Mouse (Mus musculus) cerebellum, adult 8-10 months (tissue): ENCODE measurements around the gene Tgm1.

Source experiments
- DNase-seq: peaks from one replicate; pipeline ENCODE4 v3.0.0; 2022

Gene Tgm1

DNA sequence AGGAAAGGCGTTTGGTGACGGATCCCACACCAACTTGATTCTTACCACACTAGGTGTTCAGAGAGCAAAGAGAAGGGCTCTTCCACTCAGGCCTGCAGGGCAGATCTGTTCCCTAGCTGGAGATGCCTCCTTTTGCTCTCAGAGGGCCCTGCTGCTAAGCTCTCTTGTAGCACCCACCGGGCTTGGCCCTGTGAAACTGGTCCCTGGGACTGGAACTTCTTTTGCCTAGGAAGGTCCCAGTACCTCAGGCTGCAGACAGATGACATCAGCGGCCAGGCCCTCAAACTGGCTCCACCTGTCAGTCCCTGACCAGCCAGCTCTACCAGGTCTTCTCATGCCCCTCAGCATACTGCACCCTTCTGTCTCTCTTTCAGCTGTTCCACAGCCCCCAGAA lies at the start of gene Tgm1:
TSS of gene Tgm1 (minus strand) at position 198 of the 394 bp plus-strand sequence.
- no peak for DNase-seq

DNA sequence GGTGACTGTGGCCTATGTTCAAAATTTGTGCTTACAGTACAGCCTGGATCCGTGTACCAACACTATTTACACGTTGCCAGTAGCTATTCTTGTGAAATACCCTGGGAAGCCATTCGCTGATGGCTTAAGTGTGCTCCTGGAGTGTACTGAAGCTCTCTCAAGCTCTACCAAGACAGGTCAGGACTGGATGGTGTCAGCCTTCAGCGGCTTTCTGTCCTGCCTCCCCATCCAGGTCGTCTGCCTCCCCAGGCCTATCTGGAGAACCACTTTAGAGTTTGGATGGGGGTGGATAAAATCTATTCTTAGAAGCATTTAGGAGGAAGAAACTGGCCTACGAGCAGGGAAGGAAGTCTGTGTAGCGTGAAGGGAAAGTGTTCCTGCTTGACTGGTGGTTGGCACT lies 49.4 kb upstream of the Tgm1 start:
- DNase-seq, result no peak

DNA sequence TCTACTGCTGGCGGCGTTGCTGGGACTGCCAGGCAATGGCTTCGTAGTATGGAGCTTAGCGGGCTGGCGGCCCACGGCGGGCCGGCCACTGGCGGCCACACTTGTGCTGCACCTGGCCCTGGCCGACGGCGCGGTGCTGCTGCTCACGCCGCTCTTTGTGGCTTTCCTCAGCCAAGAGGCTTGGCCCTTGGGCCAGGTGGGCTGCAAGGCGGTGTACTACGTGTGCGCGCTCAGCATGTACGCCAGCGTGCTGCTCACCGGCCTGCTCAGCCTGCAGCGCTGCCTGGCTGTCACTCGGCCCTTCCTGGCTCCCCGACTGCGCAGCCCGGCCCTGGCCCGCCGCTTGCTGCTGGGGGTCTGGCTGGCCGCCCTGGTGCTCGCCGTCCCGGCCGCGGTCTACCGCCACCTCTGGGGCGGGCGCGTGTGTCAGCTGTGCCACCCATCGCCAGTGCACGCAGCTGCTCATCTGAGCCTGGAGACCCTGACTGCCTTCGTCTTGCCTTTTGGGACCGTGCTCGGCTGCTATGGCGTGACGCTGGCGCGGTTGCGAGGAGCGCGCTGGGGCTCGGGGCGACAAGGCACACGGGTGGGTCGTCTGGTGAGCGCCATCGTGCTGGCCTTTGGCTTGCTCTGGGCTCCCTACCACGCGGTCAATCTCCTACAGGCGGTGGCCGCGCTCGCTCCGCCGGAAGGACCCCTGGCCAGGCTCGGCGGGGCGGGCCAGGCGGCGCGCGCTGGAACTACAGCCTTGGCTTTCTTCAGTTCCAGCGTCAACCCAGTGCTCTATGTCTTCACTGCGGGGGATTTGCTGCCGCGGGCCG lies 48.5 kb upstream of the Tgm1 start:
- peak; percentile 43 for DNase-seq

DNA sequence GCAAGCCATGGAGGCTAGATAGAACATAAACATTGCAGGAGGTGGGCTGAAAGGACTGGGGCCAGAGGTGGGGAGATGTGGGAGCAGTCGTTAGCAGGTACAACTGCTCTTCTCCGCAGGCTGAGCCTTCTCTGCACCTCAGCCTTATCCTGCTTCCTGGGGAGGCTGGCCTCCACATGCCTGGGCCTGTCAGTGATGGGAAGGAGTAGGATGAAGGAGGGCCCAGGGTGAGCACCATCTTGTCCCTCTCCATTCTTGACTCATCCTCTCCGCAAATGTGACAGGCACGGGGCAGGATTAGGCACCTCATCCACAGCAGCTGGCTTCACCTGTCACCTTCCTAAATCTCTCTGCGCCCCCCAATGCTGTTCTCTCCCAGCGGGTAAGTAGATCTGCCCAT lies 47.4 kb upstream of the Tgm1 start, which contains the start of gene Ltb4r2:
TSS of gene Ltb4r2 (plus strand) at position 266 of the 400 bp plus-strand sequence.
- DNase-seq, result no peak

DNA sequence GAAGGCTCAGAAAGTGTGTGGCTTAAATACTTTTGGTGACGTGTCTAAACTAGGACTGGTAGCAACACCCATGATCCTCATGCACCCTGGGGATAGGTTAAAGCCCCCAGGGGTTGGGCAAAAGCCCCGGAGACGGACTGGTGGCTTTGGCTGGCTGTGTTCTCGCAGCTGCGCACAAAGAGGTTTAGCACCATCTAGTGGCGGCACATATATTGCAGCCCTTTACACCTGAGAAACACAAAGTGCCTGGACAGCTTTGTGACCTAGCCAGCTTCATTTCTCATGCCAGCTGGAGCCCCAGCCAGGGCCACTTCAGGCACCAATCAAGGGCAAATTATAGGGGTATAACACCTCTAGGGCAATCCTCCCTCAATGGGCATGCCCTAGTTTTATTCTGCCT lies 46.4 kb upstream of the Tgm1 start:
- peak; percentile 89 for DNase-seq

DNA sequence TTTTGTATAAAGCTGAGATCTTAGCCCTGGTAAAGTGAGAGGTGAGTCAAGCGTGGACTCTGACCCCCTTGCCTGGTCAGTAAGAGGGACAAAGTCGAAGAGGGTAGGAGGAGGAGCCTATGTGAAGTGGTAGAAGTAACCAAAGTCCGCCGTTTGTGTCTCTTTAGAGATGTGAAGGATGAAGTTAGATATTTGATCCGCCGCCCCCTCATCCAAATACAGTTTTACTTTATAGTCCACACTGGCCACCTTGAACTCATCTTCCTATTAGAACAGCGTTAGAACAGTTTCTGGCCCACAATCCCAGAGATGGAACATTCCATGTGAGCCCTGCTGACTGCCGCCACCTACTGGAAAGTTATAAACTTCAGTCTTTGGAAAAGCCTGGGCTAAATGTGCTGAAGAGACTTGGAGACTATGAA lies 44.6 kb upstream of the Tgm1 start, which contains the start of gene Cideb:
TSS of gene Cideb (minus strand) at position 96 of the 422 bp plus-strand sequence.
- peak; percentile 33 for DNase-seq

DNA sequence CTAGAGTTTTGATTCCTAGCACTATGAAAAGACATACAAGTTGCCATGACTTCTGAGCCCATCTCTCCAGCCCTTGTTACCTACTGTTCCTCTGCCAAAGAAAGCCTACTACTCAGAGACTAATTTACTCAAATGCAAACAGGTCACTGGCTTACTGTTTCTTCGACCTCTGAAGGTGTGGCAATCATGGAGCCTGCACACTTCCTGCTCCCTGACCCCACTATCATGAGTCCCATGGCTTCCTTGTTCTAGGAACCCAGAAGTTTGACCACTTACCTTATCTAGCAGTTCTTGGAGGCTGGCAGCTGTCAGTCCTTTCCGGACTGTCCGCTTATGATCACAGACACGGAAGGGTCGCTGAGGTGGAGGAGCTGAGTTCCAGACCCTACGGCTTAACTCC lies 43.8 kb upstream of the Tgm1 start:
- DNase-seq, result no peak

DNA sequence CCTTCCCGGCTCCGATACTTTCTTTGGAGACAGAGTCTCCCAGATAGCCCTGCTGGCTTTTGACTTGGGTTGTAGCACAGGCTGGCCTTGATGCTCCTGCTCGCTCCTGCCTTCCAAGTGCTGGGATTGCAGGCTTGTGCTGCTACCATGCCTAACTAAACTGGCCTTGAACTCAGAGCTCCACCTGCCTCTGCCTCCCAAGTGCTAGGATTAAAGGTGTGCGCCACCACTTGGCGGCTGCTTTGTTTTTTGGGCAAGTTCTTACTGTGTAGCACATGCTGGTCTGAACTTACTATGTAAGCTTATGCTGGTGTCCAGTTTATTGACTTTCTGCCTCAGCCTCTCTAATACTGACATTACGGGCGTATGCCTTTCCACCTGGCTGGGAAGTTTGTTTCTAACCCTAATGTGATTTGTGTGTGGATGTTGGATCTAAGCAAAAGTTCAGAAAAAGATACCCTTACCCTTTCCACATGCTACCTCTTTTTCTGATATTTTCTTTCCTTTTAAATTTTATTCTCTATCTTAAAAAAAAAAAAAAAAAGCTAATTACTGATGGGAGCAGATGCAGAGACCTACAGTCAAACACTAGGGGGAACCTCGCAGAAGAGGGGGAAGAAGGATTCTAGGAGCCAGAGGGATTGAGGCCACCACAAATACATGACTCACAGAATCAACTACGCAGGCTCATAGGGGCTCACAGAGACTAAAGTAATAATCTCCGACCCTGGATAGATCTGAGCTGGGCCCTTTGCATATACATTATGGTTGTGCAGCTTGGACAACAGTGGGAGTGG lies 33.5 kb upstream of the Tgm1 start:
- DNase-seq, result no peak

DNA sequence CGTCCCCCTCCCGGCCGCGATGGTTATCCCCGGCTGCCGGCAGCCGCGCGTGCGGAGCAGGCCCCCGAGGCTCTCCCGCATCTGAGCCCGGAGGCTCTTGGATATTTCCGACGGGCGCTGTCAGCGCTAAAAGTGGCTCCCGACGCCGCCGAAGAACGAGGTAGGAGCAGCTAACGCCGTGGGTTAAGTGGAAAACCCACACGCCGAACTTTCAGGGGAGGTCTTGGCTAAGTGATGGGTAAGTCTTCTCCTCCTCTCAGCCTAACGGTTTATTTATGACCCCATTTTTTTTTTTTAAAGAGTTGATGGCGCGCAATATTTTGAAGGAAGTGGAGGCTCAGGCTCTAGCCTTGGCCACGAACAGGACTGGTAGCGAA lies 32.1 kb upstream of the Tgm1 start:
- no peak for DNase-seq

DNA sequence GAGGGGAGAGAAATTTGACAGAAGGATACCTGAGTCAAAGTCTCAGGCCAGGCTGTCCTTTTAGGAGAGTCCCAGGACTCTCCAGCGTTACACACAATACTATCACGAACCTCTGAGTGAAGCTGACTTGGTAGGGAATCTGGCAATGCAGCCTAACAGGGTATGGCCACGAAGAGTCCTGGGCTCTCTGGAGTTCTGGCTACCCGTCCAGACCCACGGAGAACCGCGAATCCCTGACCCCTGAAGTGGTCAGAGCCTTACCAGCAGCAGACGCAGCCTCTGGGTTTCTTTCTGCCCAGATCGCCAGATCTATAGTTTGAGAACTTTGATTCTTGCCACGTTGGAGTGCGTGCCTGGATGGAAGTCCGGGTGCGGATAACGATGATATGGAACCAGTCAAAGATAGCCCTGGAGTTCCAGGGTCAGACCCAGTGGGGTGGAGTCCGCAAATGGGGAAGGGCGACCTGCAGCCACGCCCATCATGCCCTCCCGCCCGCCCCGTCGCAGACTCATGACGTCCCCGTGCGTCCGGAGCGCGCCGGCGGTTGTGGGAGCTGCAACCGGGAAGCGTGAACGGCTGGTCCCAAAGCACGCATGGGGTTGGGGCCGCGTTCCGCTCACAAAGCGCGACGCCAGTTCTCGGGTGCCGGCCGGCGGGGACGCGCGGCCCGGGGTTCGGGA lies 31.6 kb upstream of the Tgm1 start, which contains the start of the genes Dhrs1 and Nop9:
TSS of gene Dhrs1 (minus strand) at position 511 of the 681 bp plus-strand sequence.
TSS of gene Nop9 (plus strand) at position 514 of the 681 bp plus-strand sequence.
- peak; percentile 78 for DNase-seq

DNA sequence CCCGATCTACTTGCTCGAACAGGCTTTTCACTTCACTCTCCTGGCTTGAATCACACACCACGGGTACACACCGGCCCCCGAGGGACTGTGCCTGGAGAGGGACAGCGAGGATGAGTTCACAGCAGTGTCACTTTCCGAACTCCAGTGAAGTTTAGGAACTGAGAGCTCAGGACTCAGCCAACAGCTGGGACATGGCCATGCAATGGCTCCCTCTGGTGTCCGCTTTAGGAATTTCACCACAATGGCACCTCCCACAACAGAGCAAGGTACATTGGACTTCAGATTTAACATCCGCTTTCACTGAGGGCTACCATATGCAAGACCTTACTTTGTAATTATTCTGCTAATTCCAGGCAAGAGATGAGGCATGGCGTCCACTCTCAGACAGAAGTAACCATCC lies 30.0 kb upstream of the Tgm1 start:
- peak; percentile 81 for DNase-seq

DNA sequence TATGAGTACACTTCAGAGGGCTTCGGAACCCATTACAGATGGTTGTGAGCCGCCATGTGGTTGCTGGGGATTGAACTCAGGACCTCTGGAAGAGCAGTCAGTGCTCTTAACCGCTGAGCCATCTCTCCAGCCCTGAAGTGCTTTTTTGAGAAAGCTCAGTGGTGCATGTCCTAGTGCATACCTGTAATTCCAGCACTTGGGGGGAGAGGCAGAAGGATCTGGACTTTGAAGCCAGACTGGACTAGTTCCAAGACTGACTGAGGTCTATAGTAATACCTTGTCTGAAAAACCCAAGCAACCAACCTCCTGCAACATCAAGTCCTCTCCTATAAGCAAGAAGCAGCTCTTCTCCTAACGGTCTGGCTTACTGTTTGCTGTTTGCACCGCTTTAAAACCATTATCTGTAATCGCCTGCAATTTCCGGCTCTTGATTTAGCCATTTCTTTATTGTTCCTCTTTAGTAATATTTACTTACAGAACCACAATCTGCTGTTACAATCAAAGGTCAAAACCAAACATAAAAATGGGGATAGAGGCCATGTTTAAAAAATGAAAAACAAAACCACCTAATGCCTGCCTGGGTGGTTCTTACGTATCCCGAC lies 23.5 kb upstream of the Tgm1 start:
- no peak for DNase-seq

DNA sequence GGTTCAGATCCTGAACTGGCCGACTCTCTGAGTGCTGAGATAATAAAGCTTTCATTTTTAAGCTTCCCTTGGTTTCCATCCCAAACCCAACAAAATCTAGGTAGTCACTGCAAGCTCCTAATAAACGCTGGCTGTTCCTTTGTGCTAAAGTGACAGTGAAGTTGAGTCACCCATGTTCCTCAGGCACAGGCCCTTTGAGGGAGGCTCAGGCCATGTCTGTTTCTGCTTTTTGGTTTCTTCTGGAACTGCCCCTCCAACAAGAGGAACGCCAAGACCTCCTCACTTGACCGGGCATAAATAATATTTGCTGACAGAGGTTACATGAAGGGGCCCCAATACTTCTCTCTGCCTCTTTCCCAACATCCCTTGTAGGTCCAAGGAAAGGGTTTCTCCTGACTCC lies 22.0 kb upstream of the Tgm1 start:
- DNase-seq, result no peak

DNA sequence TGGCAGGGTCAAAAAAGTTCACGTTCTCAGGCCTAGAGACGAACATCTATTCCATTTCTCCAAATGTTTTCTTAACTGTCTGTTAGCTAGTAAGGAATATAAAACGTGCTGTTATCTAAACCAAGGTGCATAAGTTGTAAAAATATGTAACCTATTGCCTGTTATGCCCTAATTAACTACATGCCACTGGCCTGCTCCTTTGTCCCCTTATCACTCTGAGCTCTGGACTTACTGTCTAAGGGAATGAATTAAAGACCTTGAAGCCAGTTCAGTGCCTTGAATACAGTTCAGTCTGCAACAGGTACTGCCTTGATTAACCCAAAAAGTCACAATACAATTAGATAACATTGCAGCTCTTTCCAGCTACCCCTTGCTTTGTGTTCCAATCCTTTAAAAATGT lies 21.6 kb upstream of the Tgm1 start:
- DNase-seq, result no peak

DNA sequence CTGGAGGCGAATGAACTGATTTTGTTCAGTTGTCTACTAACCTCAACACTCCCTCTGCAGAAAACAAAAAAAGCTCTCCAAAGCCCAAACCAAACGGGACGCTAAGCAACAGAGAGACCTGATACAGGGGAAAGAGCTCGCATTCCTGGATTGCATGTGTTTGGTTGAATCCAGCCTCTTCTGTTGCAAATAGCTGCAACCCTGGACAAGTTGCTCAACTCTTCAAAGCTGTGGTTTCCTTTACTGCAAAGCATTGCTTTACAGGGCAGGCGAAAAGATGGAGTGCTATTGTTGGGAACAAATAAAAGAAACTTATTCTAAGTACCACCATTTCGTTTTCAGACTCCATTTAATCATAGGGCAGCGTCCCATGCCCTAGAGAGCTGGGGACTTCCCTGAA lies 21.1 kb upstream of the Tgm1 start:
- no peak for DNase-seq

DNA sequence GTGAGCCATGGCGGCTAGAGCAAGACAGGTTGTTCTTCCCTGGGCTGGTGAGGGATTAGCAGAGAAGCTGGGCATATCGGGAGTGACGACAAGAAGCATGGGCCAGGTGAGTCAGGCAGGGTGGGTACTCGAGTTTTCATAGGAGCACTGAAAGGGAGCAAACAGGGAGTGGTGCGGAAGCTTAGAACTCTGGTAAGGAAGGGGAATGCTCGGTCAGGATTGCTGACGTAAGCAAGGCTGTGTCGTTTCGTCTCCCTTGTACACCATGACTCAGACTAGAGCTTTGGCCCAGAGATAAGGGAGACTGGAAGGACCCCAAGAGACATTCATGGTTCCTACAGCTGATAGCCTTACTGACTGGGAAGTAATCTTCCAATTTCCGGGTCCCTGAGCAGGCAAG lies 20.2 kb upstream of the Tgm1 start:
- no peak for DNase-seq

DNA sequence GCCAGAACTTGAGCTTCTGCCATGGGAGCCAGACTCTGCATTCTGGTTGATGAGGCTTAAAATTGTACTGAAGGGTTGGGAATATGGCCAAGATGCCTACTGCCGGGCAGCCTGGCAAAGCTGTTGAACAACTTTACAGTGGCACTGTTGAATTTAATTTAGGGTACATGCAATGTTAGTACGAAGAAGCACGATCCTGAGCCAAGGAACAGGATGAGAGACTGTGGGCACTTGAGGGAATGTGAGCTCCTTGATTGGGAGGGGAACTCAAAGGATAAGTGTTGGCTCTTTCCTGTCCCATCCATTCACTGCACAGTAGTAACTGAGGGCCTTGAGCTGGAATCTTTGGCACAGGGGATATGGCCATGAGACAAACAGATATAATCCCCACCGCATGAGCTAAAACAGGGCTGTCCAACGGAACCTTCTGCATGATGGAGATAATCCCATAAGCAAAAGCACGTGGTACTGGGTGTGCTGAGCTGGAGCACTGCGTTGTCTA lies 16.9 kb upstream of the Tgm1 start:
- no peak for DNase-seq

DNA sequence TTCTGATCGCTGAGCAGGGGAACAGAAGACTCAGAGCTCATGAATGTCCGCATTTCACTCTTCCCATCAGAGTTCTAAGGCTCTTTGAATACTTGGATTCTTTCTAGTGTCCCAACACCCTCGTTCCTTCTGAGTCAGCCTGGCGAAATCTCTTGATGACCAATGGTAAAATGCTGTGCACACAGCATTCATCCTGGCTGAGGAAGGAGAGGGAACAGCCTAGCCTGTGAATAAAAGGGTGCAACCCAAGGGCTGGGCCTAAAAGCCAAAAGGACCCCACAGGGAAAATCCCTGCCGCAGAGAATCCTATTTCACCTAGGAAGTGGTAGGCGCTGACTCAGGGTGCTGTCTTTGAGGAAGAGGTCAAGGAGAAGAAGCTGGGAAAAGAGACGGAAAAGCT lies 16.4 kb upstream of the Tgm1 start:
- DNase-seq, result no peak

DNA sequence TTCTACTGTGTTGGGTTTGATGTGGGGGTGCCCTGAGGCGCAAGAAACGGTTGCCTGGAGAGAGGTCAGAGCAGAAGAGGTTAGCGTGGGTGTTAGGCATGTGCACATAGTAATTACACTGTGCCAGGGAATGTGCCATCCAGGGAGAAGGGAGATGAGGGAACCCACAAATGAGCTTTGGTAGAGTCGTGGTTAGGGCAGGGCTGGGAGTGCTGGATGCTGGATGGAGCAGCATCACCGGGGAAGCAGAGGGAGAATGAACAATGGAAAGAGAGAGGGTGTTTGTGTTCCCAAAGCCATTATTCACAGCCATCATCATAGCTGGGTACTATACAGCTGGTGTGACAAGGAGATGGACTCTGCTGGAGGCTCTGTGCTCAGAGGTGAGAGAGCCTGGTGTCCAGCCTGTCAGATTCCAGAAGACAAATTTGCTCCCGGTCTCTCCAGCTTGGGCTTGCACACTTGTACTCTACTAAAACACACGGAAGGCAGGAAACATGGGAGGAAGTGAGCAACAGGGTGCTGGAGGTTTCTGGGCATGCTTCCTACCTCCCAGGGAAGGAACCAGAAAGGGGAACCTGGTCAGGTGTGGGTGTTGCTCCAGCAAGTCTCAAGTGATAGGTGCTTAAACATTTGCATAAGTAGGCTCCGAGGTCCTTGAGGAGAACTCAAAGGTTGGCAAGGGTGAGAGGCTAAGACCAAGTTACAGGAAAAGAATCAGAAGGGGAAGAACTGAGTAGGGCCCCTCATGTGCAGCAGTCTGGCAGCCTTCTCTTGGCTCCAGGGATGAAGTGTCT lies 14.4 kb upstream of the Tgm1 start:
- no peak for DNase-seq

DNA sequence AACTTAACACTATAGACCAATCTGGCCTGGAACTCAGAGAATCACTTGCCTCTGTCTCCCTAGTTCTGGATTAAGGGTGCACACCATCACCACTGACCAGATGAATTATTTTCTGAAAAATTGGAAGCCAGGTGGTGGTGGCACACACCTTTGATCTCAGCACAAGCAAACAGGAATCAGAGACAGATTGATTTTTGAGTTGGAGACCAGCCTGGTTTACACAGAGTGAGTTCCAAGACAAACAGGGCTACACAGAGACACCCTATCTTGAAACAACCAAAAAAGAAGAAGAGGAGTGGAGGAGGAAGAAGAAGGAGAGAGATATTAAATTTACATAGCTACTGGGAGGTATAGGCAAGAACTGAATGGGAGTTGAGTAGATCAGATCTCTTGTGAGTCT lies 12.5 kb upstream of the Tgm1 start:
- DNase-seq, result no peak

DNA sequence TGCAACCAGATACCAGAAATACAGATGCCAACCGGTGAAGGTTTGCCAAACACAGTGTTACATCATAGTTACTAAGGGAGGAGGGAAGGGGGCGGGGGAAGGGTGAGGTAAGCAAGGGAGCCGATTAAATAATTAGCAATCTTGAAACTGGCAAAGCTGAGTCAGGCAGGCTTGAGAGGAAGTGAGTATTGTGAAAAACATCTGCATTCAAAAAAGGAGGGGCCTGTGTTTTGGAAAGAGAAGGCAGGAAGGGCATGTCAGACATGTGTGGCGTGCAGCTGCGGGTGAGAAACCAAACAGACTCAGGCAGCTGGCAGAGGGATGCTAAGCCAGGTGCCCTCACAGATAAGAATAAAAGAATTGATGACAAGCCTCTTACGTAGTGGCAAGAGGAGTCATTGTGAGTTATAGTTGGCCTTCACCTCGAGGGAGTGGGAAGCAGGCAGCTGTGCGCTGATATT lies 10.7 kb upstream of the Tgm1 start:
- DNase-seq, result no peak

DNA sequence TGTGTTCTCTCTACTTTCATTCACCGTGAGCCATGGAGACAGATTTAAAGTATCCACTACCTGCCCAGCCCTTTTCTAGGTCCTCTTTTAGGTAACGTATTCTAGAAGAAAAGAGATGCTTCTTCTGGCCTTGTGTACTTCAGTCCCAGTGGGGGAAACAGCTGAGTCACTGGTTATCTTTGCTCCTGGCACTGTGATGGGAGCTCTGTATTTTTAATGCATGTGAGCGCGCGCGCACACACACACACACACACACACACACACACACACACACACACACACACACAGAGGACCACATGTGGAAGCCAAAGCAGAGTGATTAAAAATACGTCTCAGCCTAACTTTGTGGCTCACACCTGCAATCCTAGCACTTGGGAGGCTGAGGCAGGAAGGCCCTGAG lies 9.7 kb upstream of the Tgm1 start:
- no peak for DNase-seq
